Mouse (Mus musculus): ENCODE data around the gene Gtsf1. TPM values are rescaled to one million over a fixed set of nuclear protein-coding genes. Genes with fewer than 3 reads are reported as not detected.

Gtsf1 gene
- polyA plus RNA-seq, 1 experiment from 2014 or later, result not detected

DNA sequence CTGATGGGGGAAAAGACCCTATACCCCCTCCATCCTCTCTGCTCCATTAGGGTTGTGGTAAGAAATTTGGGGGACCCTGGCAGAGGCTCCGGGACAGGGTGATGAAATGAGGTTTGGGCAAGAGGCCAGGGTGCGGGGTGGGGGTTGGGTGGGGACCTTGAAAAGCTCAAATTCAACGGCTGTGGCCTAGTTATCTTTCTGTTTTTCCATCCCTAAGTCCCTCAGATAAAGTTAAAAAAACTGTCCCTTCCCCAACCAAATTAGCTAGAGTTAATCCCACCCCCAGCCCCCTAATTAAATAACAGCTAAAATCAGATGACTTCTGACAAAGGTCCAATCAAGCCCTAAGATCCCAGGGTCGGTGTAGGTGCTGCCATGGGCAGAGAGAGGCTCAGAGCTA is 65.5 kb downstream of the Gtsf1 start:
- Histone ChIP-seq H3K9me3 (replicated peaks) (no peaks in the 10 kb centered on the region), H3K9ac (peak overlapping the region; percentile 88), H3K27ac (peak overlapping the region; percentile 85), H3K4me1 (replicated peaks) (peaks cover 72% of the 10 kb centered on the region), H3K4me2 (peak overlapping the region; percentile 92), H3K27me3 (peaks cover 20% of the 10 kb centered on the region; the same call in 1 of the 2 replicates), H3K36me3 (no peaks in the 10 kb centered on the region), H3K4me3 (replicated peaks) (peak overlapping the region; percentile 75)
- DNase-seq (no peak), ATAC-seq (ENCODE audit: low read depth) (peak; percentile 8; the same call in 1 of the 2 replicates)
- 4% methylated on average over 4 of the region's 4 CpGs for WGBS (ENCODE audit: insufficient replicate concordance)

- Histone ChIP-seq H3K4me3 (replicated peaks) (peak overlapping the region; percentile 75; the same call in 1 of the 2 replicates), H3K27me3 (peaks cover 20% of the 10 kb centered on the region; the same call in 1 of the 2 replicates)
- no peak for ATAC-seq (ENCODE audit: low read depth)
These were observed 66.5 kb downstream of the Gtsf1 start for GRCm38 (mm10) chr15:103363809-103364208.

GRCm38 (mm10) chr15:103362950-103363349 is 67.3 kb downstream of the Gtsf1 start:
- Histone ChIP-seq H3K4me1 (replicated peaks) (peaks cover 90% of the 10 kb centered on the region), H3K4me3 (replicated peaks) (no peak overlapping the region), H3K27me3 (peaks cover 19% of the 10 kb centered on the region; the same call in 1 of the 2 replicates), H3K9ac (no peak overlapping the region), H3K27ac (peak overlapping the region; percentile 74), H3K9me3 (replicated peaks) (no peaks in the 10 kb centered on the region), H3K36me3 (peaks cover 6% of the 10 kb centered on the region), H3K4me2 (peak overlapping the region; percentile 26; the same call in 1 of the 2 replicates)
- DNase-seq (no peak), ATAC-seq (ENCODE audit: low read depth) (peak; percentile 19)
- 42% methylated on average over 3 of the region's 3 CpGs for WGBS (ENCODE audit: insufficient replicate concordance)

More at GRCm38 (mm10) chr15:103363809-103364208, 66.5 kb downstream of the Gtsf1 start:
- H3K9me3 ChIP-seq (replicated peaks), result no peaks in the 10 kb centered on the region
- H3K36me3 ChIP-seq, result no peaks in the 10 kb centered on the region
- H3K4me2 ChIP-seq, result peak overlapping the region; percentile 92
- H3K4me1 ChIP-seq (replicated peaks), result peaks cover 81% of the 10 kb centered on the region
- H3K27ac ChIP-seq, result peak overlapping the region; percentile 74
- 38% methylated on average over 1 of the region's 1 CpGs for WGBS (ENCODE audit: insufficient replicate concordance)
- H3K9ac ChIP-seq, result no peak overlapping the region
- DNase-seq, result no peak

DNA sequence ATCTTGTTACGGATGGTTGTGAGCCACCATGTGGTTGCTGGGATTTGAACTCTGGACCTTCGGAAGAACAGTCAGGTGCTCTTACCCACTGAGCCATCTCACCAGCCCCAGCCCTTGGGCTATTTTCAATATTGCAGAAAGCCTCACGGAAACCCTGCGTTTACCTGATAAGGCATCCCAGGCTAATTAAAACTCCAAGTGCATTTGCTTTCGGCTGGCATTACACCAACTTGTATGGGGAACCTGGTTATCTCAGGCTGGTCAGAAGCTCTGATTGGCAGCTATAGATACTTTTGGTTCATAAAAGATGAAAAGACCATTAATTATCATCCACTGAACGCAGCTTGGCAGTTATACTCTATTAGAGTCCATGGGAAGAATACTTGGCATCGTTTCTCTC is 67.9 kb downstream of the Gtsf1 start:
- Histone ChIP-seq H3K27me3 (peaks cover 15% of the 10 kb centered on the region; the same call in 1 of the 2 replicates), H3K9ac (no peak overlapping the region), H3K4me3 (replicated peaks) (no peak overlapping the region), H3K9me3 (replicated peaks) (no peaks in the 10 kb centered on the region), H3K4me2 (peak overlapping the region; percentile 26), H3K27ac (peak overlapping the region; percentile 74), H3K4me1 (replicated peaks) (peaks cover 91% of the 10 kb centered on the region), H3K36me3 (peaks cover 12% of the 10 kb centered on the region)
- DNase-seq (peak; percentile 60), ATAC-seq (ENCODE audit: low read depth) (peak; percentile 27)
- 16% methylated on average over 7 of the region's 7 CpGs for WGBS (ENCODE audit: insufficient replicate concordance)

DNA sequence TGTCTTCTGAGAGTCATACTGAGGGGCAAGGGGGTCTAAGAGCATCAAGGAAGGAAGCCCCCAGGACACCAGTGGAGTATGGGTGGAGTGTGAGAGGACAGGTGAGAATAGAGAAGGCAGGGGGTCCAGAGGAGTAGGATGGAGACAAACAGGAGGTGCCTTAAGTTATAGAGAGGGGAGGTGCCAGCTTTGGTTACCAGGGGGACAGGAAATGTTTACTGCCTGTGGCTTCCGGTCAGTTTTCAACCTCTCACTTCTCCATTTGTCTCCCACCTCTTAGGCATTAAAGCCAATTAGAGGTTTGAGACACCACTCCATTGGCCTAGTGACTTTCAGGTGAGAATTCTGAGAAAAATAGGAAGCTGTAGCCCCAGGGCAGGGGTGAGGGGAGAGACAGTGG is 69.0 kb downstream of the Gtsf1 start:
- no peak overlapping the region for H3K4me3 ChIP-seq (replicated peaks)
- H3K9me3 ChIP-seq (replicated peaks), result no peaks in the 10 kb centered on the region
- peaks cover 23% of the 10 kb centered on the region for H3K36me3 ChIP-seq
- peaks cover 80% of the 10 kb centered on the region for H3K4me1 ChIP-seq (replicated peaks)
- no peak for DNase-seq
- H3K9ac ChIP-seq, result no peak overlapping the region
- no peak for ATAC-seq (ENCODE audit: low read depth)
- WGBS (ENCODE audit: insufficient replicate concordance), result 27% methylated on average over 1 of the region's 1 CpGs
- peaks cover 4% of the 10 kb centered on the region; the same call in 1 of the 2 replicates for H3K27me3 ChIP-seq
- H3K27ac ChIP-seq, result peak overlapping the region; percentile 26; the same call in 1 of the 2 replicates
- H3K4me2 ChIP-seq, result no peak overlapping the region

- ATAC-seq (ENCODE audit: low read depth) (no peak), DNase-seq (no peak)
- Histone ChIP-seq H3K4me3 (replicated peaks) (no peak overlapping the region), H3K4me1 (replicated peaks) (peaks cover 68% of the 10 kb centered on the region), H3K9me3 (replicated peaks) (no peaks in the 10 kb centered on the region), H3K27me3 (no peaks in the 10 kb centered on the region), H3K9ac (0 out of 2 replicates have a peak overlapping the region, but pooled peaks have one; percentile 11), H3K4me2 (no peak overlapping the region), H3K36me3 (peaks cover 35% of the 10 kb centered on the region), H3K27ac (no peak overlapping the region)
- WGBS (ENCODE audit: insufficient replicate concordance), result 78% methylated on average over 5 of the region's 5 CpGs
These were observed 70.2 kb downstream of the Gtsf1 start for GRCm38 (mm10) chr15:103359869-103360602.

GRCm38 (mm10) chr15:103359122-103359510 is 71.2 kb downstream of the Gtsf1 start:
- Histone ChIP-seq H3K4me2 (no peak overlapping the region), H3K36me3 (peaks cover 44% of the 10 kb centered on the region), H3K9me3 (replicated peaks) (no peaks in the 10 kb centered on the region), H3K27ac (no peak overlapping the region; the same call in 1 of the 2 replicates), H3K4me3 (replicated peaks) (no peak overlapping the region), H3K9ac (no peak overlapping the region), H3K27me3 (no peaks in the 10 kb centered on the region), H3K4me1 (replicated peaks) (peaks cover 62% of the 10 kb centered on the region)
- no peak for DNase-seq
- WGBS (ENCODE audit: insufficient replicate concordance), result 27% methylated on average over 1 of the region's 1 CpGs
- no peak for ATAC-seq (ENCODE audit: low read depth)

GRCm38 (mm10) chr15:103358278-103359121 is 71.8 kb downstream of the Gtsf1 start:
- 0 out of 2 replicates have a peak, but pooled peaks have one; percentile 6 for ATAC-seq (ENCODE audit: low read depth)
- Histone ChIP-seq H3K9ac (no peak overlapping the region), H3K9me3 (replicated peaks) (no peaks in the 10 kb centered on the region), H3K4me2 (no peak overlapping the region), H3K27ac (peak overlapping the region; percentile 41; the same call in 1 of the 2 replicates), H3K36me3 (peaks cover 50% of the 10 kb centered on the region), H3K4me1 (replicated peaks) (peaks cover 56% of the 10 kb centered on the region), H3K27me3 (no peaks in the 10 kb centered on the region), H3K4me3 (replicated peaks) (no peak overlapping the region)
- DNase-seq, result no peak
- 24% methylated on average over 4 of the region's 4 CpGs for WGBS (ENCODE audit: insufficient replicate concordance)

GRCm38 (mm10) chr15:103357817-103358216 is 72.5 kb downstream of the Gtsf1 start:
- Histone ChIP-seq H3K27me3 (no peaks in the 10 kb centered on the region), H3K9ac (no peak overlapping the region), H3K4me1 (replicated peaks) (peaks cover 49% of the 10 kb centered on the region), H3K4me3 (replicated peaks) (no peak overlapping the region), H3K36me3 (peaks cover 54% of the 10 kb centered on the region), H3K9me3 (replicated peaks) (no peaks in the 10 kb centered on the region), H3K27ac (peak overlapping the region; percentile 41; the same call in 1 of the 2 replicates), H3K4me2 (no peak overlapping the region)
- WGBS (ENCODE audit: insufficient replicate concordance), result 61% methylated on average over 4 of the region's 4 CpGs
- ATAC-seq (ENCODE audit: low read depth) (no peak), DNase-seq (no peak)

DNA sequence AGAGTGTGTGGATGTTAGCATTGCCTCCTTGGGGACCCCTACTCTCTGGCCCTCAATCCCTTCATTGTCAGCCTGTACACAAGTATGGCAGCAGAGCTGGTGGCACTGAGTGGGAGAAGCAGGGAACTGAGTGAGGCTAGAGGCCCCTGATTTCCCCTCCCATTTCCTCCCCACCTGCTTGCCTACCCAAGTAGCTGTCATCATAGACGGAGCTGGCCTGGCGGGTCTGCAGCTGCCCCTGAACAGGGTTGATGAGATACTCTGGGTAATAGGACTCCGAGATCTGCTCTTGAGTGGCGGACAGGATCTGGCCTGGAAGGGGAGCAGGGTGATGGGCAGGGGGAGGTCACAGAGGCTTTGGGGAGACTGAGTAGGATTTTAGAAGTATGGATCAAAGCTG is 74.1 kb downstream of the Gtsf1 start:
- no peak overlapping the region for H3K27ac ChIP-seq
- ATAC-seq (ENCODE audit: low read depth) (no peak), DNase-seq (no peak)
- H3K36me3 ChIP-seq, result peaks cover 68% of the 10 kb centered on the region
- H3K4me3 ChIP-seq (replicated peaks), result no peak overlapping the region
- no peaks in the 10 kb centered on the region for H3K27me3 ChIP-seq
- 73% methylated on average over 4 of the region's 4 CpGs for WGBS (ENCODE audit: insufficient replicate concordance)
- peaks cover 34% of the 10 kb centered on the region for H3K4me1 ChIP-seq (replicated peaks)
- no peak overlapping the region; the same call in 1 of the 2 replicates for H3K9ac ChIP-seq
- no peaks in the 10 kb centered on the region for H3K9me3 ChIP-seq (replicated peaks)
- H3K4me2 ChIP-seq, result no peak overlapping the region

- no peaks in the 10 kb centered on the region for H3K27me3 ChIP-seq
- peaks cover 75% of the 10 kb centered on the region for H3K36me3 ChIP-seq
- H3K9me3 ChIP-seq (replicated peaks), result no peaks in the 10 kb centered on the region
- no peak overlapping the region for H3K27ac ChIP-seq
- no peak overlapping the region for H3K4me2 ChIP-seq
- H3K9ac ChIP-seq, result no peak overlapping the region
- 71% methylated on average over 4 of the region's 4 CpGs for WGBS (ENCODE audit: insufficient replicate concordance)
- H3K4me1 ChIP-seq (replicated peaks), result peaks cover 31% of the 10 kb centered on the region
- DNase-seq (no peak), ATAC-seq (ENCODE audit: low read depth) (no peak)
- no peak overlapping the region for H3K4me3 ChIP-seq (replicated peaks)
These were observed 74.8 kb downstream of the Gtsf1 start for GRCm38 (mm10) chr15:103355420-103355819.

Measured in liver, embryonic 13.5 days (tissue).